Mouse (Mus musculus) forebrain, embryonic 10.5 days (tissue): ENCODE measurements around the gene Wdr82. TPM values are rescaled to one million over a fixed set of nuclear protein-coding genes. Genes with fewer than 3 reads are reported as not detected.

Source experiments
- DNase-seq: peaks from one replicate; pipeline ENCODE4 v3.0.0-alpha.2; 2017; ENCODE audit warnings: low spot score; ENCODE audit errors: extremely low spot score
- H3K27ac ChIP-seq: fragments of 300-500 bp; sonication (generic); 2 replicates; pipeline ENCODE4 v1.5.1; 2016; ENCODE audit warnings: mild to moderate bottlenecking
- H3K27me3 ChIP-seq: fragments of 300-500 bp; sonication (generic); 2 replicates; pipeline ENCODE4 v1.6.1; 2016; ENCODE audit warnings: mild to moderate bottlenecking; ENCODE audit not compliant: poor library complexity, severe bottlenecking
- H3K36me3 ChIP-seq: fragments of 300-500 bp; sonication (generic); replicated peaks from 2 replicates; pipeline ENCODE4 v1.6.1; 2016; ENCODE audit warnings: mild to moderate bottlenecking, moderate library complexity
- H3K4me1 ChIP-seq: fragments of 300-500 bp; sonication (generic); 2 replicates; pipeline ENCODE4 v1.6.1; 2016
- H3K4me3 ChIP-seq: fragments of 300-500 bp; sonication (generic); 2 replicates; pipeline ENCODE4 v1.5.1; 2016; ENCODE audit warnings: mild to moderate bottlenecking, moderate library complexity
- H3K9me3 ChIP-seq: fragments of 300-500 bp; sonication (generic); 2 replicates; pipeline ENCODE4 v1.6.1; 2016; ENCODE audit warnings: mild to moderate bottlenecking, moderate library complexity
- WGBS: fragments of 180-500 bp; shearing (Covaris S2); methylation state at CpG from one replicate; pipeline ENCODE4 v1.1.7; 2016; 5-methylcytosine and 5-hydroxymethylcytosine counted together
- polyA plus RNA-seq: library from polyadenylated mRNA; unstranded; fragments of >200 nt; fragmentation: Nextera tagmentation; extraction: Ambion mirVana; gene quantifications from 2 replicates; pipeline ENCODE4 v1.2.1, GENCODE M21; 2016

Wdr82 gene
- polyA plus RNA-seq, 1 experiment from 2014 or later = 30.2 TPM

- no peak overlapping the region for H3K27ac ChIP-seq
- H3K36me3 ChIP-seq = peaks cover 98% of the 10 kb centered on the region
- DNase-seq = no peak
- H3K4me1 ChIP-seq = 0 out of 2 replicates have a peak, but pooled peaks cover 7% of the 10 kb centered on the region
- H3K4me3 ChIP-seq = no peak overlapping the region
- WGBS = 92% methylated on average over 8 of the region's 8 CpGs
- H3K27me3 ChIP-seq = no peaks in the 10 kb centered on the region
- H3K9me3 ChIP-seq = no peaks in the 10 kb centered on the region
These were observed 21.3 kb downstream of the Wdr82 start for GRCm38 (mm10) chr9:106192024-106192423.

DNA sequence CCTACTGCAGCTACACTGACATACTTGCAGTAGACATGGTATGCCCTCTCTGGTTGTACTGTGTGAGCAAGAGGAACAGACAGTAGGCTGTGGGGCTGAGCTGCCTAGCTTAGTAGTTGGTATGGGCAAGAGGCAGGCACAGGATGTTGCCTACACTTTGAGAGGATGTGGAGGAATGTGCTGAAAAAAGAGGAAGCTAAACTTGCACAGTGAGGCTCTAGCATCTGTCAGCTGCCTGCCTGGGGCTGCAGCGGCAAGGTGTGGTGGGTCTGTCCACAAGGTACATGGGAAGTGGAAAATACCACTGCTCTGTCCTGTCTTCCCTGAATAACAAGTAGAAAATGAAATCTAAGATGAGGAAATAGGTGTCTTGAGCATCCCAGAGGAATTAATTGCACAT lies 22.3 kb downstream of the Wdr82 start:
- 89% methylated on average over 1 of the region's 1 CpGs for WGBS
- no peak for DNase-seq
- Histone ChIP-seq H3K4me1 (peaks cover 16% of the 10 kb centered on the region), H3K4me3 (no peak overlapping the region), H3K27me3 (no peaks in the 10 kb centered on the region), H3K27ac (no peak overlapping the region), H3K36me3 (peaks cover 96% of the 10 kb centered on the region), H3K9me3 (no peaks in the 10 kb centered on the region)

GRCm38 (mm10) chr9:106193930-106194807 lies 23.4 kb downstream of the Wdr82 start:
- Histone ChIP-seq H3K36me3 (peaks cover 84% of the 10 kb centered on the region), H3K27ac (no peak overlapping the region), H3K9me3 (no peaks in the 10 kb centered on the region), H3K4me1 (peaks cover 28% of the 10 kb centered on the region), H3K27me3 (no peaks in the 10 kb centered on the region), H3K4me3 (no peak overlapping the region)
- WGBS = 90% methylated on average over 8 of the region's 8 CpGs
- DNase-seq = no peak

DNA sequence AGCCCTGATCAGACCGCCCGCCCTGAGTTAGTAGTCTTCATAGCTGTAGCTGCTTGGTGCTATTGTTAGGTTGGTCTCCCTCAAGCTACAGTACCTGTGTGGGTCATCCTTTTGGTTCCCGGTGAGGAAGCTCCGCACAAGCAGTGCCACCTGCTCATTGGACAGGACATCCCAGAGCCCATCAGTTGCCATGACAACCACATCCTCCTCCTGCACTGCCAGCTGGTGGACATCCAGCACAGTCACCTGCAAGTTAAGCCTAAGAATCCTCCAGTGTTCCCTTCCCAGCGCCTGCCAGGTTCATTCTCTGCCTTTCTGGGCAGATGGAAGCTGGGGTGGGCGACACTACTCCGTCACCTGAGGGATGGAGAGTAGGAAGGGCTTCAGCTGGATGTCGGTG lies 25.0 kb downstream of the Wdr82 start:
- H3K36me3 ChIP-seq = peaks cover 69% of the 10 kb centered on the region
- WGBS = 90% methylated on average over 8 of the region's 8 CpGs
- no peaks in the 10 kb centered on the region for H3K9me3 ChIP-seq
- H3K4me3 ChIP-seq = no peak overlapping the region
- peaks cover 39% of the 10 kb centered on the region for H3K4me1 ChIP-seq
- H3K27ac ChIP-seq = no peak overlapping the region
- peaks cover 12% of the 10 kb centered on the region for H3K27me3 ChIP-seq
- no peak for DNase-seq

- no peak overlapping the region for H3K27ac ChIP-seq
- H3K36me3 ChIP-seq = peaks cover 54% of the 10 kb centered on the region
- no peaks in the 10 kb centered on the region for H3K9me3 ChIP-seq
- no peak overlapping the region; the same call in 1 of the 2 replicates for H3K4me3 ChIP-seq
- peaks cover 22% of the 10 kb centered on the region for H3K27me3 ChIP-seq
- H3K4me1 ChIP-seq = peaks cover 42% of the 10 kb centered on the region
- DNase-seq = no peak
- 91% methylated on average over 3 of the region's 3 CpGs for WGBS
These were observed 26.5 kb downstream of the Wdr82 start for GRCm38 (mm10) chr9:106197081-106197713.

- Histone ChIP-seq H3K4me1 (peaks cover 47% of the 10 kb centered on the region), H3K4me3 (peak overlapping the region; percentile 77; the same call in 1 of the 2 replicates), H3K36me3 (peaks cover 48% of the 10 kb centered on the region), H3K27me3 (peaks cover 23% of the 10 kb centered on the region), H3K27ac (no peak overlapping the region), H3K9me3 (no peaks in the 10 kb centered on the region)
- no peak for DNase-seq
- WGBS = 95% methylated on average over 9 of the region's 9 CpGs
These were observed 27.0 kb downstream of the Wdr82 start for GRCm38 (mm10) chr9:106197732-106198131.

- WGBS = 0% methylated on average over 49 of the region's 51 CpGs
These were observed 28.3 kb downstream of the Wdr82 start for GRCm38 (mm10) chr9:106198962-106199458.

DNA sequence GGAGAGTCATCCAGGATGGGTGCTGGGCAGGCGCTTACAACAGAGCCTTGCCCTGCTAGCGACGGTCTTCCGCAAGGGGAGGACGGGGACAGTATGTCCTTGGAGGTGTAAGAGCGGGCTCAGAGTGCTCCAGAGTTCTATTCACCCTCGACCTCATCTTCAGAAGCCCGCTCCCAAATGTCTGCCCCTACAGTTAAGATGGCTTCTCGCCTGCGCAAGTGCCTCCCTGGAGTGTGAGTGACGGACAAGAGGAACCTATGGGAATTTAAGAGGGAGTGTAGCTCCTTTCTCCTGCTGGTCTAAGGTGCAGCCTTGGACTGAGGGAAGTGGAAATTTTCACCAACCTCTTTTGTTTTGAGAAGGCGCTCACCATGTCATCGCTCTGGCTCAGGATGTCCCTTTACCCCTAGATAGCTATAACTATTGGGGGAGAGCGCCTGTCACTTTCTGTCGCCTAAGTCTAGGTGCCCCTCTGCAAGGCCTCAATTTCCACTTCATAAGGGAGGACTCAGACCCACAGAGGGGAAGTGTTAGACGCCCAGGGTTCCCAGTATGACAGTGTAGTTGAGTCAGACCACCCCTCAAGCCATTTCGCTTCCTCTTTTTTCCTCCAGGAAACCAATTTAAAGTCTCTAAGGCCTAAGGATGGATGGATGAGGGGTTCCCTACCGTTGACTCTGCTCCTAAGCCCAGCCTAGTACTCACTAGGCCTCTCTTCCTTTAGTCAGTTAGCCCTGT lies 29.0 kb downstream of the Wdr82 start, which contains the start of gene Ppm1m:
Gene Ppm1m, minus strand, starts transcription at position 212 of the 738 bp plus-strand sequence.
- H3K27me3 ChIP-seq = peaks cover 33% of the 10 kb centered on the region
- no peak for DNase-seq
- H3K9me3 ChIP-seq = no peaks in the 10 kb centered on the region
- H3K36me3 ChIP-seq = peaks cover 35% of the 10 kb centered on the region
- 37% methylated on average over 18 of the region's 18 CpGs for WGBS
- H3K4me1 ChIP-seq = peaks cover 66% of the 10 kb centered on the region
- H3K4me3 ChIP-seq = peak within 1 kb of the TSS; percentile 77
- peak within 1 kb of the TSS; percentile 90 for H3K27ac ChIP-seq

More at GRCm38 (mm10) chr9:106198962-106199458, 28.3 kb downstream of the Wdr82 start:
- Histone ChIP-seq H3K9me3 (no peaks in the 10 kb centered on the region), H3K36me3 (peaks cover 37% of the 10 kb centered on the region), H3K4me1 (peaks cover 59% of the 10 kb centered on the region), H3K4me3 (peak overlapping the region; percentile 77), H3K27ac (peak overlapping the region; percentile 90), H3K27me3 (peaks cover 29% of the 10 kb centered on the region)
- peak; percentile 76 for DNase-seq

DNA sequence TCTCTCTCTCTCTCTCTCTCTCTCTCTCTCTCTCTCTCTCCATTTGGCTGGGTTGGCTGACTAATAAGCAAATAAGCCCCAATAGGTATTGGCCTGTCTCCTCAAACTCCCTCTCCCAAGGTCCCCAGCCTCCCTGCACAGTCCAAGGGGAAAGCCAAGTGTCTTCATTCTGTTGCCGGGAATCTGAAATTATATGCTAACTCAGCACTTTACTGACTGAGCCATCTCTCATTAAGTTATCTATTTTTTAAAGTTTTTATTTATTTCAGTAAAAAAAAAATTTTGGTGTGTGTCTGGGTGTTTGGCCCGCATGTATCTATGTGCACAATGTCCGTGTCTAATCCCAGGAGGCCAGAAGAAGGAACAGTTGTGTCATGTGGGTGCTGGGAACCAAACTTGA lies 31.2 kb downstream of the Wdr82 start:
- Histone ChIP-seq H3K36me3 (peaks cover 17% of the 10 kb centered on the region), H3K27me3 (peaks cover 33% of the 10 kb centered on the region), H3K9me3 (no peaks in the 10 kb centered on the region), H3K4me1 (peaks cover 78% of the 10 kb centered on the region), H3K27ac (no peak overlapping the region), H3K4me3 (peak overlapping the region; percentile 68; the same call in 1 of the 2 replicates)
- no peak for DNase-seq
- 86% methylated on average over 3 of the region's 3 CpGs for WGBS

DNA sequence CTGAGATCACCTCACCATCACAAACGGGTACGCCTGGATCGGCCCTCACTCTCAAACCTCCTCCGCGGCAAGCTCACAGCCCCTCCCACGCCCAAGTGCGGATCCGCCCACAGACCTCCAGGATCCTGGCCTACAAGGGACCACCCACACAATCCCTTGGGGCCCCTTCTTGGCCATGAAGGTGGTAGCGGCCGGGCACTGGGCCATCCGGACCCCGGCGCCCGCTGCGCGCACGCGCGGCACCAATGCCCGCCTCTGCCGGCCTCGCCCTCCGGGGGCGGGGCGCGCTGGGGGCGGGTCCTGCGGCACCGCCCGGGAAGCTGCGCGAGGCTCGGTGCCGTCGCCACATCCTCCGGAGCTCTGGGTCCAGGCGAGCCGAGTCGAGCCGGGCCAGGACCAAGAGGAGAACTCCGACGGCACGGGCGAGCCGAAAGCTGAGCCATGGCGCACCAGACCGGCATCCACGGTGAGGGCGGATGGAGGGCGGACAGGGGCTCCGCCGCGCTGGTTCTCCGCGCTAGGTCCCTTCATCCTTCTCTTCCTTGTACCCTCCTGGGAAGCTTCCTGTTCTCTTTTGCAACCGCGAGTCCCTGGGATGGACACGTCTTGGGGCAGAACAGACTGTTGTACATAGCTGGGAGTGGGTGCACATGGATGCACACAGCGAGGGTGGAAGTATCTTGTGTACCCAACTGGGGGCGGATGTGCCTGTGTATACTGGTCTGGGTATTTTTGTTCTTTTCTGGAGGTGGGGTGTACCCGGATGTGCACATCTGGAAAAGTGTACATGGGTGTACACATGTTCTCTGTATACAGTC lies 32.3 kb downstream of the Wdr82 start, which contains the start of gene Twf2:
Gene Twf2, plus strand, starts transcription at position 290 of the 818 bp plus-strand sequence.
- no peaks in the 10 kb centered on the region for H3K9me3 ChIP-seq
- peaks cover 66% of the 10 kb centered on the region for H3K4me1 ChIP-seq
- H3K36me3 ChIP-seq = peaks cover 18% of the 10 kb centered on the region
- peak within 1 kb of the TSS; percentile 68 for H3K4me3 ChIP-seq
- peaks cover 33% of the 10 kb centered on the region for H3K27me3 ChIP-seq
- peak; percentile 91 for DNase-seq
- peak within 1 kb of the TSS; percentile 85 for H3K27ac ChIP-seq
- 2% methylated on average over 61 of the region's 61 CpGs for WGBS

- Histone ChIP-seq H3K36me3 (peaks cover 26% of the 10 kb centered on the region), H3K27ac (peak overlapping the region; percentile 85; the same call in 1 of the 2 replicates), H3K4me1 (peaks cover 54% of the 10 kb centered on the region), H3K27me3 (peaks cover 33% of the 10 kb centered on the region), H3K4me3 (peak overlapping the region; percentile 68), H3K9me3 (no peaks in the 10 kb centered on the region)
- no peak for DNase-seq
- WGBS = 81% methylated on average over 7 of the region's 7 CpGs
These were observed 33.5 kb downstream of the Wdr82 start for GRCm38 (mm10) chr9:106203990-106204851.
